Mouse (Mus musculus) cerebellum, adult 2 months (tissue): ENCODE data around the gene Amigo2. TPM values are rescaled to one million over a fixed set of nuclear protein-coding genes. Genes with fewer than 3 reads are reported as not detected.

ENCODE experiments used
- DNase-seq, 2 experiments: peaks; one replicate each; pipeline ENCODE4 v3.0.0; 2021
- H3K27ac ChIP-seq: fragments of 200-500 bp; 2 replicates; pipeline ENCODE4 v1.5.1; 2012; ENCODE audit warnings: low read length, control low read depth, inconsistent platforms; ENCODE audit not compliant: insufficient read depth
- H3K27me3 ChIP-seq: fragments of 200-500 bp; 2 replicates; pipeline ENCODE4 v1.6.1; 2012; ENCODE audit warnings: inconsistent platforms, mild to moderate bottlenecking, low read length, moderate library complexity; ENCODE audit not compliant: control insufficient read depth, insufficient read depth
- H3K4me1 ChIP-seq: fragments of 200-500 bp; 2 replicates; pipeline ENCODE4 v1.6.1; 2011; ENCODE audit warnings: low read length; ENCODE audit not compliant: control insufficient read depth, insufficient read depth
- H3K4me3 ChIP-seq: fragments of 200-500 bp; replicated peaks from 2 replicates; pipeline ENCODE3; 2011; ENCODE audit warnings: mild to moderate bottlenecking, low read depth, low read length, control low read depth; ENCODE audit not compliant: insufficient read depth
- CTCF ChIP-seq: fragments of 200-500 bp; IDR thresholded peaks from 2 replicates; pipeline ENCODE4 v1.5.1; 2011; ENCODE audit warnings: low read depth, mild to moderate bottlenecking, control low read depth, low read length, moderate library complexity, borderline replicate concordance; ENCODE audit not compliant: insufficient read depth
- POLR2A ChIP-seq: fragments of 200-500 bp; IDR thresholded peaks from 2 replicates; pipeline ENCODE4 v1.6.1; 2011; ENCODE audit warnings: low read length, control low read depth, borderline replicate concordance; ENCODE audit not compliant: insufficient read depth
- WGBS: fragments of 180-500 bp; shearing (Covaris S2); methylation state at CpG from one replicate; pipeline ENCODE4 v1.1.7; 2018; 5-methylcytosine and 5-hydroxymethylcytosine counted together
- polyA plus RNA-seq: library from polyadenylated mRNA; depleted of rRNA; stranded (reverse); fragments of >200 nt; gene quantifications from 2 replicates; pipeline ENCODE4 v1.2.3, GENCODE M21; 2012; rRNA removed

Amigo2 gene
- polyA plus RNA-seq = 6.1 and 6.6 TPM in 2 replicates

- WGBS = 2% methylated on average over 120 of the region's 125 CpGs
Observed at GRCm38 (mm10) chr15:97246911-97247790, at the start of gene Amigo2, which contains the start of gene Pced1b. Gene Amigo2, minus strand, starts transcription at chr15:97247287. Gene Pced1b, plus strand, starts transcription at chr15:97247107.

GRCm38 (mm10) chr15:97291291-97292050, 44.4 kb upstream of the Amigo2 start:
- H3K27ac ChIP-seq = no peak overlapping the region

More at GRCm38 (mm10) chr15:97246911-97247790, at the start of gene Amigo2, which contains the start of gene Pced1b:
- H3K4me1 ChIP-seq = no peaks in the 10 kb centered on the region
- no peak within 1 kb of the TSS for H3K27ac ChIP-seq
- TF ChIP-seq POLR2A (no peak), CTCF (no peak)
- peak within 1 kb of the TSS; percentile 45 for H3K4me3 ChIP-seq
- DNase-seq = peak; percentile 17 to 29
- peaks cover 2% of the 10 kb centered on the region; the same call in 1 of the 2 replicates for H3K27me3 ChIP-seq

GRCm38 (mm10) chr15:97290351-97290750, 43.3 kb upstream of the Amigo2 start:
- H3K4me3 ChIP-seq = no peak overlapping the region
- 96% methylated on average over 6 of the region's 6 CpGs for WGBS
- no peaks in the 10 kb centered on the region for H3K4me1 ChIP-seq
- no peak overlapping the region for H3K27ac ChIP-seq
- no peaks in the 10 kb centered on the region for H3K27me3 ChIP-seq
- TF ChIP-seq CTCF (no peak), POLR2A (no peak)
- no peak for DNase-seq

More at GRCm38 (mm10) chr15:97291291-97292050, 44.4 kb upstream of the Amigo2 start:
- TF ChIP-seq POLR2A (no peak), CTCF (no peak)
- H3K4me1 ChIP-seq = no peaks in the 10 kb centered on the region
- 87% methylated on average over 21 of the region's 21 CpGs for whole genome bisulfite sequencing
- no peak for DNase-seq
- H3K27me3 ChIP-seq = no peaks in the 10 kb centered on the region
- H3K4me3 ChIP-seq = no peak overlapping the region

GRCm38 (mm10) chr15:97289176-97289575, 42.1 kb upstream of the Amigo2 start:
- H3K27ac ChIP-seq = no peak overlapping the region
- no peak overlapping the region for H3K4me3 ChIP-seq
- TF ChIP-seq POLR2A = no peak
- no peak for TF ChIP-seq CTCF
- no peak for DNase-seq
- no peaks in the 10 kb centered on the region for H3K4me1 ChIP-seq
- WGBS = 87% methylated on average over 4 of the region's 4 CpGs
- no peaks in the 10 kb centered on the region for H3K27me3 ChIP-seq

- no peaks in the 10 kb centered on the region for H3K27me3 ChIP-seq
- no peak overlapping the region for H3K27ac ChIP-seq
- TF ChIP-seq POLR2A = no peak
- no peak for TF ChIP-seq CTCF
- no peak for DNase-seq
- no peaks in the 10 kb centered on the region for H3K4me1 ChIP-seq
- 82% methylated on average over 13 of the region's 13 CpGs for WGBS
- no peak overlapping the region for H3K4me3 ChIP-seq
Observed at GRCm38 (mm10) chr15:97288690-97289089, 41.6 kb upstream of the Amigo2 start.

DNA sequence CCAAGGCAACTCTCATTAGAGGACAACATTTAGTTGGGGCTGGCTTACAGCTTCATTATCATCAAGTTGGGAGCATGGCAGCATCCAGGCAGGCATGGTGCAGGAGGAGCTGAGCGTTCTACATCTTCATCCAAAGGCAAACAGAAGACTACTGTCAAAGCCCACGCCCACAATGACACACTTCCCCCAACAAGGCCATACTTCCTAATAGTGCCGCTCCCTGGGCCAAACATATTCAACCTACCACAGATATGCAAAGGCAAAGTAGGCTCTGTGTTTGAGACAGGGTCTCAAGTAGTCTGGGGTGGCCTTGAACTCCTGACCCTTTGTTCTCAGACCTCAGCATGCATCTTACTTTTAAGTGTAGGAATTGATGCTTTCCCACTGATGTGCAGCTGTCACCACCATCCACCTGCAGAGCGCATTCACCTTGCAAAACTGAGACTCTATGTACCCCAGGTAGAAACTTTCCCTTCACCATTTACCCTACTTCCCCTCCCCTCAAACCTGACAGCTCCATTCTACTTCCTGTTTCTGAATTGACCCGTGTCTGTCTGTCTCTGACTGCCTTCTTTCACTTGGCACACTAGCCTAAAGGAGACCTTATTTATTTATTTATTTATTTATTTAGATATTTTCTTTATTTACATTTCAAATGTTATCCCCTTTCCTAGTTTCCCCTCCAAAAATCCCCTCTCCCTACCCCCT, 40.5 kb upstream of the Amigo2 start:
- H3K27me3 ChIP-seq = no peaks in the 10 kb centered on the region
- no peak overlapping the region for H3K4me3 ChIP-seq
- no peak overlapping the region for H3K27ac ChIP-seq
- DNase-seq = no peak
- H3K4me1 ChIP-seq = no peaks in the 10 kb centered on the region
- no peak for TF ChIP-seq CTCF
- TF ChIP-seq POLR2A = no peak
- WGBS = 94% methylated on average over 5 of the region's 5 CpGs

- WGBS = 75% methylated on average over 10 of the region's 10 CpGs
- no peak overlapping the region for H3K4me3 ChIP-seq
- H3K4me1 ChIP-seq = no peaks in the 10 kb centered on the region
- no peak overlapping the region for H3K27ac ChIP-seq
- no peaks in the 10 kb centered on the region for H3K27me3 ChIP-seq
- TF ChIP-seq CTCF = no peak
- TF ChIP-seq POLR2A = no peak
- DNase-seq = no peak
Observed at GRCm38 (mm10) chr15:97286731-97287130, 39.6 kb upstream of the Amigo2 start.
